Mouse (Mus musculus) embryonic facial prominence, embryonic 13.5 days (tissue): ENCODE results near the gene 2900026A02Rik. TPM values are rescaled to one million over a fixed set of nuclear protein-coding genes. Genes with fewer than 3 reads are reported as not detected.
"Not testable (repeated sequence)": the region's sequence is repeated elsewhere in the genome, so short reads cannot be mapped to it uniquely, and the experiment has no call there.

Experiments
- ATAC-seq: fragments of 200-750 bp; cut with Nextera tagmentation; 2 replicates; pipeline ENCODE4 v1.8.0; 2017; ENCODE audit warnings: low read depth; ENCODE audit not compliant: insufficient number of reproducible peaks, insufficient read depth, low FRiP score, low TSS enrichment
- H3K27ac ChIP-seq: fragments of 300-500 bp; sonication (generic); 2 replicates; pipeline ENCODE4 v1.5.1; 2015; ENCODE audit warnings: moderate library complexity, mild to moderate bottlenecking, inconsistent platforms
- H3K27me3 ChIP-seq: fragments of 300-500 bp; sonication (generic); 2 replicates; pipeline ENCODE4 v1.6.1; 2015; ENCODE audit warnings: mild to moderate bottlenecking, inconsistent platforms
- H3K36me3 ChIP-seq: fragments of 300-500 bp; sonication (generic); 2 replicates; pipeline ENCODE4 v1.6.1; 2015; ENCODE audit warnings: mild to moderate bottlenecking, inconsistent platforms
- H3K4me1 ChIP-seq: fragments of 300-500 bp; sonication (generic); 2 replicates; pipeline ENCODE4 v1.6.1; 2015; ENCODE audit warnings: inconsistent platforms
- H3K4me2 ChIP-seq: fragments of 300-500 bp; sonication (generic); 2 replicates; pipeline ENCODE4 v1.6.1; 2015; ENCODE audit warnings: moderate library complexity, mild to moderate bottlenecking, inconsistent platforms
- H3K4me3 ChIP-seq: fragments of 300-500 bp; sonication (generic); 2 replicates; pipeline ENCODE4 v1.5.1; 2015; ENCODE audit warnings: mild to moderate bottlenecking, inconsistent platforms
- H3K9ac ChIP-seq: fragments of 300-500 bp; sonication (generic); 2 replicates; pipeline ENCODE4 v1.6.1; 2015; ENCODE audit warnings: mild to moderate bottlenecking, inconsistent platforms
- H3K9me3 ChIP-seq: fragments of 300-500 bp; sonication (generic); 2 replicates; pipeline ENCODE4 v1.6.1; 2016; ENCODE audit warnings: inconsistent platforms
- WGBS: fragments of 180-500 bp; shearing (Covaris S2); methylation state at CpG from one replicate; pipeline ENCODE4 v1.1.7; 2015; ENCODE audit warnings: mixed read lengths; 5-methylcytosine and 5-hydroxymethylcytosine counted together
- polyA plus RNA-seq: library from polyadenylated mRNA; unstranded; fragments of >200 nt; fragmentation: Nextera tagmentation; extraction: Ambion mirVana; gene quantifications from 2 replicates; pipeline ENCODE4 v1.2.1, GENCODE M21; 2015

Gene 2900026A02Rik
- polyA plus RNA-seq, 1 experiment from 2014 or later, result 8.6 TPM

GRCm38 (mm10) chr5:113115896-113116295 lies 105.1 kb downstream of the 2900026A02Rik start:
- no peaks in the 10 kb centered on the region for H3K27me3 ChIP-seq
- WGBS, result 65% methylated on average over 10 of the region's 10 CpGs
- no peak overlapping the region for H3K27ac ChIP-seq
- no peaks in the 10 kb centered on the region for H3K36me3 ChIP-seq
- no peak overlapping the region for H3K9ac ChIP-seq
- H3K4me2 ChIP-seq, result no peak overlapping the region
- no peak overlapping the region for H3K4me3 ChIP-seq
- peaks cover 56% of the 10 kb centered on the region for H3K4me1 ChIP-seq
- no peaks in the 10 kb centered on the region for H3K9me3 ChIP-seq
- no peak for ATAC-seq

GRCm38 (mm10) chr5:113114264-113115225 lies 106.5 kb downstream of the 2900026A02Rik start:
- no peak overlapping the region for H3K4me3 ChIP-seq
- no peaks in the 10 kb centered on the region for H3K27me3 ChIP-seq
- no peaks in the 10 kb centered on the region for H3K36me3 ChIP-seq
- peak overlapping the region; percentile 75 for H3K27ac ChIP-seq
- ATAC-seq, result no peak
- 0 out of 2 replicates have a peak overlapping the region, but pooled peaks have one; percentile 5 for H3K4me2 ChIP-seq
- 0 out of 2 replicates have a peak overlapping the region, but pooled peaks have one; percentile 36 for H3K9ac ChIP-seq
- WGBS, result 28% methylated on average over 20 of the region's 20 CpGs
- H3K4me1 ChIP-seq, result peaks cover 47% of the 10 kb centered on the region
- no peaks in the 10 kb centered on the region for H3K9me3 ChIP-seq

GRCm38 (mm10) chr5:113113120-113113519 lies 107.9 kb downstream of the 2900026A02Rik start:
- Histone ChIP-seq H3K4me3 (no peak overlapping the region), H3K4me1 (peaks cover 33% of the 10 kb centered on the region), H3K27ac (no peak overlapping the region), H3K9ac (no peak overlapping the region), H3K36me3 (no peaks in the 10 kb centered on the region), H3K9me3 (no peaks in the 10 kb centered on the region), H3K4me2 (no peak overlapping the region), H3K27me3 (no peaks in the 10 kb centered on the region)
- 48% methylated on average over 5 of the region's 5 CpGs for WGBS
- ATAC-seq, result no peak

GRCm38 (mm10) chr5:113111336-113111735 lies 109.7 kb downstream of the 2900026A02Rik start:
- no peak for ATAC-seq
- WGBS, result 7% methylated on average over 4 of the region's 4 CpGs
- Histone ChIP-seq H3K27ac (no peak overlapping the region; the same call in 1 of the 2 replicates), H3K4me3 (no peak overlapping the region), H3K9ac (no peak overlapping the region), H3K9me3 (no peaks in the 10 kb centered on the region), H3K4me1 (peaks cover 28% of the 10 kb centered on the region), H3K27me3 (no peaks in the 10 kb centered on the region), H3K36me3 (no peaks in the 10 kb centered on the region), H3K4me2 (no peak overlapping the region)

DNA sequence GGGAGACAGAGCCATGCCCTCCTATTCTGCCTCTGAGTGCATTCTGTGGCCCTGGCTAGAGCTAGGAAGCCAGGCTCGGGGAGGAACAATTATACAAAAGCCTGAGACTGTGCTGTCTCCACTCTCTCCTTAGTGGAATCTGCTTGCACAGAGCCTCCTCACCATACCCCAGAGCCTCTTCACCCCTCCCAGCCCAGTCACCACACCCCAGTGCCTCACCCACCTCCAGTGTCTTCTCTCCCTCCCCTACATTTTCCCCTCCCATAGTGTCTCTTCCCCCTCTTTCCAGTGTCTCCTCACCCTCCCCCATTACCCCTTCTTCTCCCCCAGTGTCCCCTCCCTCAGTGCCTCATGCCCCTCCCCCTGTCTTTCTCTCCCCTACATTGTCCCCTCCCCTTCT lies 110.1 kb downstream of the 2900026A02Rik start:
- Histone ChIP-seq H3K9ac (no peak overlapping the region), H3K4me2 (no peak overlapping the region), H3K4me1 (peaks cover 28% of the 10 kb centered on the region), H3K9me3 (no peaks in the 10 kb centered on the region), H3K4me3 (no peak overlapping the region), H3K27ac (peak overlapping the region; percentile 28; the same call in 1 of the 2 replicates), H3K36me3 (no peaks in the 10 kb centered on the region), H3K27me3 (no peaks in the 10 kb centered on the region)
- ATAC-seq, result no peak
- 0% methylated on average over 1 of the region's 1 CpGs for WGBS

DNA sequence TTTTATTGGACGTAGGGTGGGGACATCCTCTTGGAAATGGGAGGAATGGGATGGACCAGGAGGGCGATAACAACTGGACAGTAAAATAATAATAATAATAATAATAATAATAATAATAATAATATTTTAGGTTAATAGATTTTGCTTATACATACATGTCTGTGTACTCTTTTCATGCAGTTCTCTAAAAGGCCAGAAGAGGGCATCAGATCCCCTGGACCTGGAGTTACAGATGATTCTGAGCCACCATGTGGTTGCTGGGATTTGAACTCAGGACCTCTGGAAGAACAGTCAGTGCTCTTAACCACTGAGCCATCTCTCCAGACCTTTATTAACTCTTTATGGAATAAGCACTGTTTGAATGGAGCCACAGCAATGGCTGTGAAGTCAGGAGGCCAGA lies 111.4 kb downstream of the 2900026A02Rik start:
- not testable (repeated sequence) for H3K27ac ChIP-seq, H3K9ac ChIP-seq, H3K4me2 ChIP-seq, H3K9me3 ChIP-seq, H3K27me3 ChIP-seq, ATAC-seq, H3K36me3 ChIP-seq, H3K4me3 ChIP-seq
- WGBS, result 76% methylated on average over 2 of the region's 2 CpGs
- H3K4me1 ChIP-seq, result peaks cover 25% of the 10 kb centered on the region

GRCm38 (mm10) chr5:113108165-113108764 lies 112.8 kb downstream of the 2900026A02Rik start:
- Histone ChIP-seq H3K27me3 (no peaks in the 10 kb centered on the region), H3K4me3 (no peak overlapping the region), H3K36me3 (no peaks in the 10 kb centered on the region), H3K4me1 (peaks cover 11% of the 10 kb centered on the region), H3K4me2 (no peak overlapping the region), H3K9me3 (no peaks in the 10 kb centered on the region), H3K9ac (no peak overlapping the region), H3K27ac (no peak overlapping the region)
- ATAC-seq, result no peak
- 74% methylated on average over 11 of the region's 11 CpGs for WGBS

- no peak for ATAC-seq
Observed at GRCm38 (mm10) chr5:113107709-113108108, 113.3 kb downstream of the 2900026A02Rik start.

GRCm38 (mm10) chr5:113106594-113106993 lies 114.4 kb downstream of the 2900026A02Rik start:
- Histone ChIP-seq H3K27ac (no peak overlapping the region), H3K9me3 (no peaks in the 10 kb centered on the region), H3K4me2 (no peak overlapping the region), H3K4me3 (no peak overlapping the region), H3K4me1 (peaks cover 8% of the 10 kb centered on the region; the same call in 1 of the 2 replicates), H3K27me3 (no peaks in the 10 kb centered on the region), H3K9ac (no peak overlapping the region), H3K36me3 (no peaks in the 10 kb centered on the region)
- 65% methylated on average over 7 of the region's 7 CpGs for WGBS
- ATAC-seq, result no peak

More at GRCm38 (mm10) chr5:113107709-113108108, 113.3 kb downstream of the 2900026A02Rik start:
- 76% methylated on average over 3 of the region's 3 CpGs for WGBS
- Histone ChIP-seq H3K4me1 (peaks cover 7% of the 10 kb centered on the region), H3K27ac (0 out of 2 replicates have a peak overlapping the region, but pooled peaks have one; percentile 22), H3K9me3 (no peaks in the 10 kb centered on the region), H3K4me2 (no peak overlapping the region), H3K9ac (no peak overlapping the region), H3K4me3 (no peak overlapping the region), H3K27me3 (no peaks in the 10 kb centered on the region), H3K36me3 (no peaks in the 10 kb centered on the region)

DNA sequence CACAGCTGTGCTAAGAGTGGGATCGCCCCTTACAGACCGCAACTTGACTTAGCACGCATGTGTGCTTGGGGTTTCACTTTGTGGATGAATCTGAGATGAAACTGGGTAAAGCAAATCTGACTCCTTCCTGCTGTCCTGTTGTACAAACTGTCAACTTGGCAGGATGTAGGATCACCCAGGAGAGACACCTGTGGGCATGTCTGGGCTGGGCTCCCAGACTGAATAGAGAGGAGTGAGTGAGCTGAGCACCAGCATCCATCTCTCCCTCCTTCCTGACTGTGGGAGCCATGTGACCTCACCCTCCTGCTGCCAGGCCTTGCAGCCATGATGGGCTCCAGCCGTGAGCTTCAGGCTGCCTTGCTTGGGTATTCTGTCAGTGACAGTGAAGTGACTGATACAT lies 115.6 kb downstream of the 2900026A02Rik start:
- Histone ChIP-seq H3K4me3 (no peak overlapping the region), H3K27me3 (no peaks in the 10 kb centered on the region), H3K4me1 (0 out of 2 replicates have a peak, but pooled peaks cover 2% of the 10 kb centered on the region), H3K27ac (no peak overlapping the region), H3K9me3 (no peaks in the 10 kb centered on the region), H3K4me2 (no peak overlapping the region), H3K36me3 (no peaks in the 10 kb centered on the region), H3K9ac (no peak overlapping the region)
- 80% methylated on average over 4 of the region's 4 CpGs for WGBS
- no peak for ATAC-seq

DNA sequence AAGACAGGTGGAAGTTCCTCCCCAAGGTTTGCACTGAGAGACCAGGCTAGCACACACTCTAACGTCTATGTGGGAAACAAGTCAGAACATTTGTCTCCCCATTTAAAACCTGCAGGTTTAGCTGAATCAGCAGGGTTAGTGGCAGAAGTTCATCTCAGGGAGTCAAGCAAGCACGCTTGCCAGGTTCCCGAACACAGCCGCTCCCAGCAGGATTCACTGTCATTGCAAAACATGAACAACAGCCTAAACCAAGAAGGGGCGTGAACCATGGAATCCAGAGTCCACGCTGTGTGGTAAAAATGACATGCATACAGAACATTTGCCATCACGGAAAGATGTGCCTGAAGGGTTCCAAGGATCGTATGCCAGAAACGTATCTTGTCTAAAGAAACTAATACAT lies 116.0 kb downstream of the 2900026A02Rik start:
- no peaks in the 10 kb centered on the region for H3K9me3 ChIP-seq
- no peak overlapping the region for H3K4me3 ChIP-seq
- no peak overlapping the region for H3K27ac ChIP-seq
- ATAC-seq, result no peak
- no peaks in the 10 kb centered on the region for H3K27me3 ChIP-seq
- no peak overlapping the region for H3K9ac ChIP-seq
- H3K4me2 ChIP-seq, result no peak overlapping the region
- no peaks in the 10 kb centered on the region for H3K36me3 ChIP-seq
- WGBS, result 73% methylated on average over 9 of the region's 9 CpGs
- 0 out of 2 replicates have a peak, but pooled peaks cover 2% of the 10 kb centered on the region for H3K4me1 ChIP-seq
